Mouse (Mus musculus) right cerebral cortex, postnatal 10 days (tissue): ENCODE measurements around the gene Efcab5.
"Not testable (repeated sequence)": the region's sequence is repeated elsewhere in the genome, so short reads cannot be mapped to it uniquely, and the experiment has no call there.

ENCODE experiments used
- DNase-seq, 2 experiments: peaks; one replicate each; pipeline ENCODE4 v3.0.0; 2021; ENCODE audit warnings: low spot score in 2 of 2

The Efcab5 gene

DNA sequence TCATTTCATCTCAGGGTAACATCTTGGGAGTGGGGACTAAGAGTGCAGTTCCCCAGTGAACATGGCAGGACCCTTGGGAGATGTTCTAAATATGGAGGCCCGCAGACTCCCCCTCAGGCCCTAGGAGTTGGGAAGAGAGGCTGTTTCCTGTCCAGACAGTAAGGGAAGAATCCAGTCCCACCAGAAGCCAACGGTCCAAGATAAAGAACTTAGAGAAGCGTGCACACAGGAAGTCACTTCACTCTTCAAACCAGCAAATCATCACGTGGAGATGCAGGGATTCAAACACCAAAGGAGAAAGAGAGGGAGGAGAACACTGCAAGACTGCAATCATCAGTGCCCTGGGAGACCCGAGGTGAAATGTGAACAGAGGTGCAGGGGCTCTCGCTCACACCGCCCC, 91.8 kb downstream of the Efcab5 start:
- DNase-seq = no peak

DNA sequence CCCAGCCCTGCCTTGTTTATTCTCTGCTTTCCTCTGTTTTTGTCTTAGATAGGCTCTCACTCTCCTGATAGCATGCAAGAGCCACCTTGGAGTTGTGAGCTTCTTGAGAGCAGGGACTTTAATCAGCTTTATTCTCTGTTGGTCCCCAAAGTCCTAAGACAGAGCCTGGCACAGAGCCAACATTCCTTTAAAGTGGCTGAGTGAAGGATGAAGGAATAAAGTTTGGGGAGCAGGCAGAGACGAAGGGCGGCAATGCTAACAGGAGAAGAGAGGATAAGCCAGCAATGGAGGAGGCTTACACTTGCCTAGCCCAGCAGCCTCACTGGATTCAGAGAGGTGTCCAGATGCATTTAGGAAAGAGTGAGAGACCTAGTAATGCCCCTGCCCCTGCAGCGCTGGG, 92.2 kb downstream of the Efcab5 start:
- DNase-seq = no peak

DNA sequence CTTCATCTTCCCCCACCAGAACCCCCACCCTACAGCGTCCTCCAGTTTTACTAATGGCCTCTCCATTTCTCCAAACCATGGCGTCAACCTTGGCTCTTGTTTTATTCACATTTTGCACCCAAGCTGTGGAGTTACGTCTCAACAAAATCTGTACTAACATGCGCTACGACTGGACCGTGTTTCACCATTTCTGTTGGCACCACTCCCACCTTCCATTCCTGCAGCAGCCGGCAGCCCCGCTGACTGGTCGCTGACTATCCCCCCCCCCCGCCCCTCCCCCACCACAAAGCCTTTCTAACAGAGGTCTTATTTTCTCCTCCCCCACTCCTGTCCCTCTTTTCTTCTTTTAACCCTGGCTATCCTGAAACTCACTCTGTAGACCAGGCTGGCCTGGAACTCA, 93.6 kb downstream of the Efcab5 start:
- DNase-seq = no peak

DNA sequence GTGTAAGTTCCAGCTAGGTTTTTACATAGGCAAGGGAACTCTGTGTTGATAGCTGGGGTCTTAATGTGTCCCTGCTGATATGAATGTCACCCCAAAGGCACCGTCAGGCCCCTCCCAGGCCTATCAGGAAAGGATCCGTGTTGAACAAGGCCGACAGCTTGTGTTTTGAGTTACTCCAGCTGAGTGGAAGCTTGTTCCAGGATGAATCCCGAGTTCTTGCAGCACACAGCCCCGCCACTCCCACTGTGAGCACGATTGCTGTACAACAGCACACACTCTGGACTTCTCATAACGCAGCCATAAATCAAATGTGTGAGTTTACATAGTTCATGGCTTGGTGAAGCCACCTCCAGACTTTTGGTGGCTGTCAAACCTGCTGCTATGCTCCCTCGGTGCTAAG, 94.6 kb downstream of the Efcab5 start:
- no peak for DNase-seq

DNA sequence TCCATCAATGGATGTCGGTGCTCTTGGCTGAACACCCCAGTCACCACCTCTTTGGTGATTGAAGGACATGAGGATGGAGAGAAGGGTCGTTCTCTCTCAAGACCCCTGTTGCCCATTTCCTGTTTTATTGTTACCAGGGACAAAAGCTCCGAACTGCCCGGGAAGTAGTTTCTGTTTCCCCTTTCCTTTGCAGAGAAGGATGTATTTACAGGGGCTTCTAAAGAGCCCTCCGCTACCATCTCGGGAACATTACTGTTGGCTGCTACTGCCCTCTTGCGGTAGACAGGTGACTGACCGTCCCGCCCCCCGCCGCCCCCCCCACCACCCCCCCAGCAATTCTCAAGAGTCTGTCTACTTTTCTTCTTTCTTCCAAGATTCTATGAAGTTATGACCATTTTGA, 95.6 kb downstream of the Efcab5 start:
- peak in 1 of 2 experiments; percentile 57 for DNase-seq

DNA sequence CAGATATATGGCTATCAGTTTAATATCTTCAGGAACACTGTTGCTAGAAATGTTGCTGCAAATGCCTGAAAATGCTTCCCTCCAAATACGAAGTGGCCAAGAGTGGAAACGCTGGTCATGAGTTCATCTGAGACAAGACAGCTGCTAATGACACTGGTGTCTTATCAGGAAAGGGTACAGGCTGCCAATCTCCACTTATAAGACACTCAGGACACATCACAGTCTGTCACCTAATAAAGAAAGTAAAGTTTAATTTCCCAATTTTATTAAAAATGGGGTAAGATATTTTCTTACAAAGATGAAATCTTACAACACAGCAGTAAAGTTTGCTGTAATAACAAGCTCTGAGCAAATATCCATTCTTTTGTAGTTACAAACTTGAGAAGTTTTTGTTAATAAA, 99.6 kb downstream of the Efcab5 start:
- DNase-seq = no peak

DNA sequence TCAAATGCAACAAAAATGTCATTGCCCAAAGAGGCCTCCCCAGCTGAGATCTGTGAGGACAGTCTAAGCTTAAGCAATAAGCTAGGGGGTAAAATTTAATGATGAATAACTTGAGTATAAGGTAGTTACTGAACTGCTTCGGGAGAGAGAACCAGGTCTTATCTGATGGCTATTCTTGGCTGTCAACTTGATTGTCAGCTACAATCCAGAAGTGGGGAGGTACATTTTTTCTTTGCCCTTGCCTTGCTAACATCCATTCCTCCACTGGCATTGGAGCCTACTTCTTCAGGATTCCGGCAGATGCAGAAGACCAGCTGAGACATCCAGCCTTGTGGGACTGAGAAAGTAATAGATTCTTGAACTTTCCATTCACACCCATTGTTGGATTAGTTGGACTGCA, 101.8 kb downstream of the Efcab5 start:
- no peak for DNase-seq

DNA sequence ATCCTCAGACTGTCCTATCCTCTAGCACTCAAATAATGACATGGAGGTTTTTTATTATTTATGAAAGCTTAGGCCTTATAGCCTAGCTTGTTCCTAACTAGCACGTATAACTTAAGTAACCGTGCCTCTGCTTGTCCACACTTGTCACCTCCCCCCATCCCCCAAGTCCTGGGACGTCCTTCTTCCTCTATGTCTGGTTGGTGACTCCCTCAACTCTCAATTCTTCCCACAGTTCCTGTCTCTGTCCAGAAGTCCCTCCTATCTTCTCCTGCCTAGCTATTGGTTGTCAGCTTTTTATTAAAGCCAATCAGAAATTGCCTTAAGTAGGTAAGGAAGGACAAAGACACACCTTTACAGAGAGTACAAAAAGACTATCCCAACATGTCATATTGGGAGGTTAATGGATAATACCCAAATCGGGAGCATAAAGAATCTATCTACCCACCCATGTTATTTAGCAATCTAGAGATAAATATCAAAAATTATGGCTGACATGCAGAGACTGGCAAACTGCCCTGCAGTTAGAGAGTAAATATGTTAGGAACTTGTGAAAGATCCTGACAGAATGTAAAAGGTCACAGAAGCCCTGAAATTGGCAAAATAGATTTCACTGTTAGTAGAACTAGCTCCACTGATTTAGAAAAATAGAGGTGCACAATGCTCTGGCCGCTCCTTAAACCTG, 104.6 kb downstream of the Efcab5 start:
- DNase-seq = no peak

DNA sequence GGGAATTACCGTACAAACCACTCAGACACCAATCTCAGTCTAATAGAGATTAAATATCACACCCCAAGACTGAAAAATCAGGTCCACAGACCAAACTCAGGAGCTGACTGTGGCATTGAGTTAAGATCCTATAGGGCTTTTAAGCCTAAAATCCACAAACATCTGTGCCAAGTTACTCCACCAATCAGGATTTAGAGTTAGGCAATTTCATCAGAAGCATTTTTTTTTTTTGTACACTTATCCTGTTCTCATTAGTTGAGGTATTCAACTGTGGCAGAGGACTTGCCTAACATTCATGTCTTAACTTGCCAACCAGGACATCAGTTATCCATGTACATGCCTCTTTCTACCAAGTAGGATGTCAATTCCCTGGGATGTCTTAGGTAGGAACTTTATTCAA, 109.4 kb downstream of the Efcab5 start:
- DNase-seq = no peak

DNA sequence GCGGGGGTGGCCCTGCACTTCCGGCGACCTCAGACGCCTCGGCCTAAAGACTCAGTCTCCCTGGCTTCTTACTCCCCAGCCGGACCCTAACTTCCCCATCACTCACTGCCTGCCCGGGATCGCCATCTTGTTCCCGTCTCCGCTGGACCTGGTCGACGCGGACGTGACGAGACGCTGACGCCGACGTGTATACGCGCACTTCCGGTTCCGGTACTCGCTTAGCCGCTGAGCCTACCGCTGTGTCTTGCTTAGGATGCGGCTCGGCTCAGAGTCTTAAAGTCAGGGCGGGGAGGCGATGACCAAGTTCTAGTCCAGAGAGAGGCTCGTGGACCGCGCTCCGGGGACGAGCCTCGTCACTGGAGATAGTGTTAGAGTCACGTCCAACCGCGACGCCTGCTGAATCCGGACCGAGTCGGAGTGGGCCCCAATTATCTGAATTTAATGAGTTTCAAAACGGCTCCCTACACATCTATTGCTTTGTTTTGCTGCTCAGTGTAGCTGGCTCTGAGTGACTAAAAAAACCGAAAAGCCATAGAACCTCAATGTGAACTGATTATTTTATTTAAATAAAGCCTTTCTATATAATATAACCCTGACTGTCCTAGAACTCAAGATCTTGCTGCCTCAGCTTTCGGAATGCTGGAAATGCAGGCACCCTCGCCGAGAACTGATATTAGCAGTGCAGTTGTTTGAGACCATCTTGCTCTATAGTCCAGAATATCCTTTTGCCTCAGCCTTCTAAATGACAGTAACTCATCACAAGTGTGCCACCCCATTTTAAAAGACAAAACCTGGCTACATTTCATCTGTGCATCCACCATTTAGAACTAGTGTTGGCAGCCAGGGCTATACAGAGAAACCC, 110.3 kb downstream of the Efcab5 start, which contains the start of gene Nsrp1:
Gene Nsrp1, minus strand, starts transcription at position 163 of the 862 bp plus-strand sequence.
- peak; percentile 96 for DNase-seq

DNA sequence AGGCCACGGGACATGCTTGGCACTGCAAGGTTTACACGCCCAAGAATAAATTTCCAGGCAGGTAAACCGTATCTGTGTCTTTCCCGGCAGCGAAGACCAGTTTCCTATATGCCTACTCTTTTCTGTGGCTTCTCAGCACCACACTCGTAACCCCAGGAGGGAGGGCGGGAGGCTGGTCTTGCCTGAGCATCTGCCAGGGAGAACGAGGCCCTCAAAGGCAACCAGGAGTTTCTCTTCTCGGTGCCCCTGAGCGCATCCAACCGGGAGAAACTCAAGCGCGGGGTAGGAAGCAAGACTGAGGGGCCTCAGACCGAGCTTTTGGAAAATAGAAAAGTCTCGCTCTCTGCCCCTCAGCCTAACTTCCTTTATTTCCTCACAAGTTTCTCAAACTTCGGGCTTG, 111.0 kb downstream of the Efcab5 start:
- DNase-seq = no peak

DNA sequence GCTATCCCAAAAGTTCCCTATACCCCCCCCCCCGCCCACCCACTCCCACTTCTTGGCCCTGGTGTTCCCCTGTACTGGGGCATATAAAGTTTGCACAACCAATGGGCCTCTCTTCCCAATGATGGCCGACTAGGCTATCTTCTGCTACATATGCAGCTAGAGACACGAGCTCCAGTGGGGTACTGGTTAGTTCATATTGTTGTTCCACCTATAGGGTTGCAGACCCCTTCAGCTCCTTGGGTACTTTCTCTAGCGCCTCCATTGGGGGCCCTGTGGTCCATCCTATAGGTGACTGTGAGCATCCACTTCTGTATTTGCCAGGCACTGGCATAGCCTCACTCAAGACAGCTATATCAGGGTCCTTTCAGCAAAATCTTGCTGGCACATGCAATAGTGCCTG, 111.4 kb downstream of the Efcab5 start:
- not testable (repeated sequence) for DNase-seq

DNA sequence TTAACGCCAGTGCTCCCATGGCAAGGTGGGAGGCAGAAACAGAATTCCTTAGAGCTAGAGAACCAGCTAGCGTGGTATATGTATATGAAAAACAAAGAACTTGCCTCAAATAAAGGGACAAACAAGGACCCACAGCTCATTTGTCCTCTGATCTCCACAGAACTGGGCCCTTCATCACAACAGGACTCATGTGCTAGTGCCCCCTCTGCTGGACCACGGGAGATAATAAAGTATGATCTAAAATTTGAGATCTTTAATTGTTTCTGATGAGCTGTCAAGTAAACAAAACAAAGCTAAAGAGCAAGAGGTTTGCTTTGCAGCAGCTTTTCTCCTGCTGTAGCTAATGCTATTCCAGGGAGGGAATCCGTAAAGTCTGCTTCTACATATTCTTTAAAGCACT, 118.0 kb downstream of the Efcab5 start:
- no peak for DNase-seq

DNA sequence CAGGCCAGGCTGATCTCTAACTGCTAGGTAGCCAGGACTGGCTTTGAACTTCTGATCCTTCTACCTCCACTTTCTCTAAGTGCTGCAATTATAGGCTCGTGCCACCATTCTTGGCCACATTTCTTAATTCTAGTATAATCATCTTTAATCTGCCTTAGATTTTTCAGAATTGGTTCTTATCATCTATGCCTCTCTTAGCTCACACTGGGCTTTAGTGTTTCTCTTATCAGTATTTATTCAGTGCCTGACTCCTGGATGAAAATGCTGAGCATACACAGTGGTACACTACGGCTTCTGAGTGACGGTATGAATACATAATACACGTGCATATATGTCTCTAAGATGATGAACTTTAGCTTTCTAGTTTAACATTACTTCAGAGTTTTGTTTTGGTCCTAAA, 119.9 kb downstream of the Efcab5 start:
- DNase-seq = no peak

DNA sequence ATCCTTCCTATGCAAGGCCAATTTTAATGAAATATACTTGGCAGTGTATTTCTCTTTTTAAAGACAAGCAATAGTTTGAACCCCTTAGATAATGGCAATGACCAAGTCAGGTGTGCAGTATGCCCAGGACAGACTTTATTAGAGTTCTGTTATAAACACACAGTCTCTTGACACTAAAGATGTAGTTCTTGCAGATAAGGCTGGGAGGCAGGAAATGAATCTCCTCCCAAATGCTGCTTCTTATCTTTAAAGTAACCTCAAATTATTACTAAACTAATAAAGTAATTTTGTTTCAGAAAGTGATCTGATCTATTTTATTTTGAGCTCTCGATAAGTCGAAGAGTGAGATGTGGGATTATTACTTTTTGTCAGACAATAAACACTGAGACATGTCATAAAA, 125.4 kb downstream of the Efcab5 start:
- DNase-seq = no peak

DNA sequence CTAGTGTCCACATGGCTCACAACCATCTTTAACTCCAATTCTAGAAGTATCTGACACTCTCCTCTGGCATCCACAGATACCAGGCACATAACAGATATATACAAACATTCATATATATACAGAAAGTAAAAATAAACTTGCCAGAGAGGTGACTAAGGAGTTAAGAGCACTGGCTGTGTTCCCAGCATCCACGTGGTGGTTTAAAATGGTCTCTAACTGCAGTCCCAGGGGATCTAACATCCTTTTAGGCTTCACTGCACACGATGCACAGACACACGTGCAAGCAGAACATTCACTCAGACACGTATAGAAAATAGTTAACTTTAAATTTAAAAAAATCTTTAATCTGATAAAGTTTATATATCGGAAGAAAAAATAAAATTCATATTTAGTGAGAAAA, 126.8 kb downstream of the Efcab5 start:
- DNase-seq = no peak

DNA sequence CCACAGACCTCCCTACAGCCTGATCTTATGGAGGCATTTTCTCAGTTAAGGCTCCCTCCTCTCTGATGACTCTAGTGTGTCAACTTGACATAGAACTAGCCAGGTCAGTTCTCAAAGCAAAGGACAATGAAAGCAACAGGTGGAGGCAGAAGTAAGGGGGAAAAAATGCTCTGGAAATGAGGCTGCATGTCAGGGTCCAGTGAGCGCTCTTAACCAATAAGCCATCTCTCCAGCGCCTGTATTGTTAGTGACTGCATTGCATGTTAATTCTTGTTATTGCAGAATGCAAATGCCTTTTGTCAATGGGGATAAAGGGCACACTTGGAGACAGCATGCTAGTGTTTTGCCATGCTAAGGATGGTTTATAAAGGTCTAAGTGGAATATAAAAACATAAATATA, 146.0 kb downstream of the Efcab5 start:
- no peak for DNase-seq

DNA sequence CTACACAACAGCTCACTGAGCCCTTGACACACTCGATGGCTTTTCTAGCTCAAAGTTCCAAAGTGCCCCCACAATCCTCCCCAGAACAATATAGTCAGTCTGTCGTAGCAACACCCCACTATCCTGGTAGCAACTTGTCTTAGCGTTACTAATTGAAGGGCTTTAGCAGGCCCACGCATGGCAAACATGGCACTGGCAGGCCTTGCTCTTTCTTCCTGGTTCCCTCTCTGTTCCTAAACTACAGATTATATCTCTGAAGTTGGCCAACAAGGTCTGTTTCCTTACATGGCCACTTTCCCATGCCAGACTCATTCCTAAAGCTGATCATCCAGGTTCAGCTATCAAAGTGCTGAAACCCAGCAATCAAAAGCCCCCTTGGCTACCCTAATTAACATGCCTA, 146.9 kb downstream of the Efcab5 start:
- no peak for DNase-seq
